Mouse (Mus musculus) cortical plate, adult 2 months (tissue): ENCODE results near the gene Dcaf11.

Source experiments
- CTCF ChIP-seq: fragments of 200-500 bp; IDR thresholded peaks from 2 replicates; pipeline ENCODE4 v1.5.1; 2011; ENCODE audit warnings: mild to moderate bottlenecking, control low read depth, low read length; ENCODE audit not compliant: insufficient read depth; ENCODE audit errors: extremely low read depth
- POLR2A ChIP-seq: fragments of 200-500 bp; IDR thresholded peaks from 2 replicates; pipeline ENCODE4 v1.6.1; 2011; ENCODE audit warnings: mild to moderate bottlenecking, low read length, control low read depth; ENCODE audit not compliant: insufficient read depth; ENCODE audit errors: extremely low read depth

DNA sequence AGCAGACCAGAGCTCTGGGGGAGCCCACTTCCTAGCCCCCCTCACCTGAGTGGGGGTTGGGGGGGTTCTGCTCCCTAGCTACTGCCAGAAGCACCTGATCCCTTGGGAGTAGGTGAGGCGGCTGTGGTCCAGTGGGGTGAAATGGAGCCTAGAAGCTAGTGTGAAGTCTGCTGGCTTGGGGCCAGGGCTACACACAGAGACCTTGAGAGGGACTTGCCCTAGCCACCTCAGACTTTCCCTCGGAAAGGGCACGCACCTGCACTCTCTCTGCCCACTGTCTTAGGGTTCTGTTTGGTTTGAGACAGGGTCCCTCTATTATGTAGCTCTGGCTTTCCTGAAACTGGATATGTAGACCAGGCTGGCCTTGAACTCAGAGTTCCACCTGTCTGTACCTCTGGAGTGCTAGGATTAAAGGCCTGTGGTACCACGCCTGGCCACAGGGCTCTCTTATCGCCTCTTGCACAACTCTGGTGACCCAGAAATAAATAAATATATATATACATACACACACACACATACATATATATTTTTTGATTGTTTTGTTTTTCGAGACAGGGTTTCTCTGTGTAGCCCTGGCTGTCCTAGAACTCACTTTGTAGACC, 19.0 kb downstream of the Dcaf11 start:
- no peak for TF ChIP-seq POLR2A
- TF ChIP-seq CTCF, result no peak
